Mouse (Mus musculus) heart, postnatal 0 days (tissue): ENCODE data around the gene Htr6.

Experiments used
- CTCF ChIP-seq: IDR thresholded peaks from 2 replicates; pipeline ENCODE4 v1.5.1; 2016; ENCODE audit warnings: antibody characterized with exemption, control low read depth, low read depth
- EP300 ChIP-seq: IDR thresholded peaks from 2 replicates; pipeline ENCODE4 v1.6.1; 2016; ENCODE audit warnings: antibody characterized with exemption, low read depth

GRCm38 (mm10) chr4:139034010-139034367 is 41.4 kb downstream of the Htr6 start:
- TF ChIP-seq CTCF (no peak), EP300 (no peak)
